Mouse (Mus musculus): Measurements from ENCODE around the gene Zfp639.

Gene Zfp639

GRCm38 (mm10) chr3:32506366-32507225 is 3.5 kb upstream of the Zfp639 start:
- DNase-seq = no peak

- peak; percentile 77 for DNase-seq
These were observed 1.3 kb upstream of the Zfp639 start for GRCm38 (mm10) chr3:32508666-32509324.

GRCm38 (mm10) chr3:32510375-32511190 is 524 bp downstream of the Zfp639 start:
- DNase-seq = peak; percentile 94

GRCm38 (mm10) chr3:32511191-32511550 is 1.1 kb downstream of the Zfp639 start:
- DNase-seq = peak; percentile 17

- no peak for DNase-seq
These were observed 2.7 kb downstream of the Zfp639 start for GRCm38 (mm10) chr3:32512686-32513284.

- DNase-seq = no peak
These were observed 3.5 kb downstream of the Zfp639 start for GRCm38 (mm10) chr3:32513528-32513927.

- no peak for DNase-seq
These were observed 17.1 kb downstream of the Zfp639 start for GRCm38 (mm10) chr3:32527181-32527580.

GRCm38 (mm10) chr3:32529303-32529898 is 19.3 kb downstream of the Zfp639 start, which contains the start of gene Mfn1:
TSS of gene Mfn1 (plus strand) at chr3:32529465.
- peak; percentile 95 for DNase-seq

- DNase-seq = no peak
These were observed 20.0 kb downstream of the Zfp639 start for GRCm38 (mm10) chr3:32530041-32530440.

- DNase-seq = no peak
These were observed 25.6 kb downstream of the Zfp639 start for GRCm38 (mm10) chr3:32535692-32536091.

- peak; percentile 74 for DNase-seq
These were observed 27.5 kb downstream of the Zfp639 start for GRCm38 (mm10) chr3:32537556-32537955.

GRCm38 (mm10) chr3:32538091-32538490 is 28.0 kb downstream of the Zfp639 start:
- DNase-seq = no peak

- DNase-seq = no peak
These were observed 43.0 kb downstream of the Zfp639 start for GRCm38 (mm10) chr3:32553061-32553460.

- DNase-seq = no peak
These were observed 53.3 kb downstream of the Zfp639 start for GRCm38 (mm10) chr3:32563401-32563800.

Measured in layer of hippocampus, adult 9-11 months (tissue).